Mouse (Mus musculus) small intestine, adult 2 months (tissue): ENCODE data around the gene Eif3c.

Experiments
- CTCF ChIP-seq: fragments of 200-500 bp; IDR thresholded peaks from 2 replicates; pipeline ENCODE4 v1.5.1; 2012; ENCODE audit warnings: low read depth, mild to moderate bottlenecking, control low read depth, inconsistent platforms, low read length, moderate library complexity, mixed read lengths; ENCODE audit not compliant: insufficient replicate concordance, insufficient read length; ENCODE audit errors: extremely low read depth
- POLR2A ChIP-seq: fragments of 200-500 bp; IDR thresholded peaks from 2 replicates; pipeline ENCODE4 v1.6.1; 2012; ENCODE audit warnings: low read depth, mild to moderate bottlenecking, control low read depth, inconsistent platforms, low read length, moderate library complexity

- no peak for TF ChIP-seq POLR2A
- no peak for TF ChIP-seq CTCF
Measured at GRCm38 (mm10) chr7:126601896-126602295, 35.7 kb upstream of the Eif3c start.
